Mouse (Mus musculus) brain, embryonic 14.5 days (tissue): ENCODE measurements at regions not wholly inside any gene's neighbourhood (a gene's known extent, or its start where the extent isn't known, plus 50 kb on each side); places are given as distances from the start of the nearest gene placed in this dataset.

Experiments used
- CTCF ChIP-seq: fragments of 200-500 bp; IDR thresholded peaks from 2 replicates; pipeline ENCODE4 v1.5.1; 2012; ENCODE audit warnings: inconsistent platforms, mild to moderate bottlenecking, moderate library complexity, borderline replicate concordance; ENCODE audit not compliant: insufficient read depth, insufficient read length; ENCODE audit errors: extremely low read depth
- POLR2A ChIP-seq: fragments of 200-500 bp; IDR thresholded peaks from 2 replicates; pipeline ENCODE4 v1.6.1; 2012; ENCODE audit warnings: mild to moderate bottlenecking, inconsistent platforms, borderline replicate concordance; ENCODE audit not compliant: poor library complexity, insufficient read depth, insufficient read length, severe bottlenecking; ENCODE audit errors: extremely low read depth

- no peak for TF ChIP-seq CTCF
- TF ChIP-seq POLR2A, result no peak
Measured at GRCm38 (mm10) chr13:28563585-28563984, 306.3 kb downstream of the Gm11361 start.
